Mouse (Mus musculus): ENCODE measurements around the gene Lrrc75b. TPM values are rescaled to one million over a fixed set of nuclear protein-coding genes. Genes with fewer than 3 reads are reported as not detected.
"Not testable (repeated sequence)": the region's sequence is repeated elsewhere in the genome, so short reads cannot be mapped to it uniquely, and the experiment has no call there.

Gene Lrrc75b
- total RNA-seq, 2 experiments from 2014 or later, result 1.5 TPM

DNA sequence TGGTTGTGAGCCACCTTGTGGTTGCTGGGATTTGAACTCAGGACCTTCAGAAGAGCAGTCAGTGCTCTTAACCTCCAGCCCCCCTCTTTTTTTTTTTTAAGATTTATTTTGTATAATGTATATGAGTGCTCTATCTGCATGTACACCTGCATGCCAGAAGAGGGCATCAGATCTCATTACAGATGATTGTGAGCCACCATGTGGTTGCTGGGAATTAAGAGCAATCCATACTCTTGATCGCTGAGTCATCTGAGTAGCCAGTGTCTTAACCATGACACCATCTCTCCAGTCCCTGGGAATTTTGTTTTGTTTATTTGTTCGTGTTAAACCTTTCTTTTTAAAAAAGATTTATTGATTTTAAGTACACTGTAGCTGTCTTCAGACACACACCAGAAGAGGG is 6.6 kb upstream of the Lrrc75b start:
- DNase-seq, result not testable (repeated sequence)

DNA sequence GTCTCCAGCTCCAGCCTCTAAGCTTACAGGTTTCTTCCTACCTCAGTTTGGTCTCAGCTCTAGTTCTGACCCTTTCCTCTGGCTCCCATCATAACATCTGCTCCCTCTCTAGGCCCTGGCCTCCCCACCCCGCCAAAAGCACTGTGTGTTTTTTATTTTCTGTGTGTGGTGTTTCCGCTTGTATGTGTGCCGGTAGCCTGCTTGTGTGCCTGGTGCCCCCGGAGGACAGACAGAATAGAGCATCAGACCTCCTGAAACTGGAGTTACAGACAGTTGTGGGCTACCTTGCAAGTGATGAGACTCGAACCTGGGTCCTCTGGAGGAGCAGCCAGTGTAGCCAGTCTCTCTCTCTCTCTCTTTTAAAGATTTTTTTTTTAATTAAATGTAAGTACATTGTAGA is 6.2 kb upstream of the Lrrc75b start:
- no peak for DNase-seq

DNA sequence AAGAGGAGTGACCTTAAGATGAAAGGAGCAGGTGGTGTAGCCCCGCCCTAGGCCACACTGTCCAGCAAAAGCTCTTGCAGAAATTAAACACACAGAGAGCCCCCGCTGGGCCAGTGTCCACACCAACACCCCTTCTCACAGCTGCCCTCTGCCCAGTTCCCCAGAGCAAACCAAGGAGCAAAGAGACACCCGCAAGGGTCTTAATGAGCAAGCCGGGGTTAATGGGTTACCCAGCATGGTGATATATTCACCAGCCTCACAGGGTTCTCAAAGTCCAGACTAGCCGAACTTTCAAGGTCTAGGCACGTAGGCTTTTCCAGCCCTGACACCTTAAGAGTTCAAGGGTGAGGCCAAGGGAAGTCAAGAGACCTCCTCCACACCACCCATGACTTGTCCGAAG is 5.8 kb upstream of the Lrrc75b start:
- DNase-seq, result no peak

DNA sequence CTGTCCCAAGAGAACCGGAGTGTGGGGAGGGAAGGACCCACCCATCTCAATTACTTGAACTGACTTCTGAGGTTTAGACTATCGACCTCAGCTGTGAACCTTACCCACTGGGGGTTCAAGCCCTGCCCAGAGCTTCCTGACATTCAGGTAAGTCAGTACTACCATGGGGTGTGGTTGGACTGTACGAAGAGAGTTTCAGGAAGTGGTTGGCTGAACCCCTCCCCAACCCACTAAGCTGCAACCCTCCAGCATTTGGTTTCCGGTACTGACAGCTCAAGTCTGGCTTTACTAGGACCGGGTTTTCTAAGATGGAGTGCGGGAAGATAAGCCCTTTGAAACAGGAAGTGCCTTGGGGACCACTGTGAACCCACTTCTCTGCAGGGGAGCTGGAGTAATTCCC is 5.3 kb upstream of the Lrrc75b start:
- DNase-seq, result no peak

DNA sequence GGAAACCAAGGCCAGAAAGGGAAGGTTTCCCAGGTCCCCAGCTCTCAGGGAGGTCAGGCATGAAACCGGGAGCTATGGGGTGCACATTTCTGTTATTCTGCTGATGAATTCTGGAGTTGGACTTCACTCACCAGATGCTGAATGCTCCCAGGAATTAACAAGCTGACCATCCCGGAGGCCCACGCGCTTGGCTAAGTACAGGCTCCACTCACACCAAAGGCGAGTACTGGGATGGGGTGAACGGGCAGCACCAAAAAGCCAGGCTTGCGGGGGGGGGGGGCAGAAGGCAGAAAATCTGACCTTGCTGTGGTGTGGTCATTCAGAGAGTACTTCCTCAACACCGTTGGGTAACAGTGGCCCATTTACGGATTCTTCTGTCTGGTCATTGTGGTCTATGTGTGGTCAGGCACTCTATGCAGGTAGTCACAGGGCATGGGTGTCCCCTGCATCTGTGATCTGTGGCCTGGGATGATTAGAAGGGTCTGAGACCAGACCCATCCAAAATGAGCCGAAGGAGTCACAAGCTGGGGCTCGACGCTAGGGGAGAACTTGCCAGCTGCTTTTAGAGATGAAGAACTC is 4.6 kb upstream of the Lrrc75b start:
- no peak for DNase-seq

DNA sequence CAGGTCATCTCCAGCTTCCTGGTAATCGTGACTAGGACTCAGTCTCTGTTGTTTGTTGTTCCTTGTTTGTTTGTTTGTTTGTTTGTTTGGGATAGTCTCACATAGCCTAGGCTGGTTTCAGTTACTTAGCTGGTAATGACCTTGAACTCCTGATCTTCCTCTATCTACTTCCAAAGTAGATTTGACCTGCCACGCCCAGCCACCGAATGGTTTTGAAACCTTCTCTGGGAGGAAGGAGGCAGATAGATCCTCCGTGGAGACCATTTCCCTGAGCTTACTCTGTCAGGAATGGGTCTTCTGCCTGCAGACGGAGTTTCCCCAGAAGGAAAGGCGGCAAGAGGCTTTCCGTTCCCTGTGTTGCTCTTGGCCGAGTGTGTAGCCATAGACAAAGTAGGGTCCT is 2.5 kb upstream of the Lrrc75b start:
- DNase-seq, result no peak

DNA sequence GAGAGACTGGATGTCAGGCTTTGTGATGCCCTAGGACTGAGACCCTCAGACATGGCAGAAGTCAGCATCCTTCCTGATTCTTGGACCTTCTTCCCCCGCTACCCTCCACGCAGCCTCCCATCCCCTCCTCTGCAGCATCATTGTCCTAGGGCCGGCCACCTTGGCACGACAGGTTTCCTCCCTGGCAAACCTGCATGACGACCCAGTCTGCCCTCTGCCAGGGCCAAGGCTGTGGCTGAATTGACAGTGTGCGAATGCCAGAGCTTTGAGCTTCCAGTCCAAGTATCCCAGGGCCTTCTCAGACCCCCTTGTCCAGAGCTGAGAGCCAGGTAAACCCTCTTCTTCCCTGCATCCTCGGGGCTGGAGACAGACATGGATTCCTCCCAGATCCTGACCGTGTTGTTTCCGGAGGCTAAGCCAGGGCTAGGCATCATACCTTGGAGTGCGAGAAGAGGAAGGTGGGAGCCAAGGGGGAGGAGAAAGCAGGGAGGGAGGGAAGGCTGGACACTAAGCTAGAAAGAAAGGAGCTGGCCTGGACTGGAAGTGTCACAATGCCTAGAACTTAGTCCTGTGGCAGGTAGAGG is 1.0 kb upstream of the Lrrc75b start, which contains the start of gene Ggt1:
Gene Ggt1, plus strand, starts transcription at position 534 of the 584 bp plus-strand sequence.
- DNase-seq, result no peak

DNA sequence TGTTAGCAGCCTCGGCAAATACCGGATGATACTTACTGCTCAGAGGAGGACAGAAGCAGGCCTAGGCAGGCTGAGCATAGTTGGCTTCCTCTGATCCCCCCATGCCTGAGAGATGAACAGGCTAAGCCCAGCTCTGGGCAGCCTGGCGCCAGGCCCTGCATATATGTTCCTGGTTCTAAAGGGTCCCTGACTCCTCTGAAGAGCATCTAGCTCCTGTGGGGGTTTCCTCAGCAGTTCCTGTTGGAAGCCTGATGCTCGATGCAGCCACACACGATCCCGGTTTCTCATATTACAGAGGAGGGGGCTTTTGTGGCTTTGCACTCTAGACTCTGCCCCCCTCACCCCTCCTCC is 394 bp upstream of the Lrrc75b start:
- DNase-seq, result no peak

DNA sequence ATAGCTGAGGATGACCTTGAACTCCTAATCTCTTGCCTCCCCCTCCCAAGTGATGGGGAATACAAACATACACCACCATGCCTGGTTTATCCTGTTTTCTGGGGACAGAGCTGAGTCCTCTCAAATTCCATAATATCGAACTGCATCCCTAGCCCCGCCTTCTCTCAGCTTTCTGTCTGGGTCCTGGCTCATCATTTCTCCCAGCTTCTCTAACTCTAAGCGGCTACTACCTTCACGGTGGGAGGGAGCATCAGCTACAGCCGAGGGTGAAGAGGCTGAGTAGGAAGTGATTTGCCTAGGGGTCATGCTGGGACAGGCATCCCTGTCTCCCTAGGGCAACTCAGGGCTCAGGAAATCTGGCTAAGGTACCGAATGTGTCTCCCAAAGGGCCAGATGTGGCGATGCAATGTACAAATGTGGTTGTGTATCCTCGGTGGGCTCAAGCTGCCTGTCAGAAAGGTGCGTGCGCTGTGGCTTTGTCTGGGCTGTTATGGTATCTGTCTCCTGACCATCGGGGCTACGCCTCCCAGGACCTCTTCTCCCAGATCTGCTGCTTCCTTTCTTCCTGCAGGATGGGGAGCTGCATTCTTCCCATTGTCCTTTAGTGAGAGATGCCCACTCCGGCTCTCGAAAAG is 972 bp downstream of the Lrrc75b start:
- DNase-seq, result no peak

DNA sequence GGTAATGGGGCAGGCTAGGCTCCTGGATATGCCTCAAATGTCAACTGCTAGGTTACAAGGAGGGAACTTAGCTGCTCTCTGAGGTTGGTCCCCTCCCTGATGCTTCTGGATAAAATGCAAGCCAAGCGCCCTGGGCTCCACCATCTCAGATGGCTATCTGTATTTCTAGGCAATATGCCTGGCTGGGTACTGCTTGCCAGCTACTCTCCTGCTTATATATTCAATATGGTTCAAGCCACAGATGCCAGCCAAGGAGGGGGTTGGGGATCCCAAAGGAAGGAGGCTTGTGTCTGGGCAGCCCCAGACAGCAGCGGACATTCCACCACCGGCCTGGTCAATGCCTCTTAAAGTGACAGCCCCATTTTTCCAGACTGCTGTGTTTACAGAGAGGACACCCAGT is 1.6 kb downstream of the Lrrc75b start:
- no peak for DNase-seq

DNA sequence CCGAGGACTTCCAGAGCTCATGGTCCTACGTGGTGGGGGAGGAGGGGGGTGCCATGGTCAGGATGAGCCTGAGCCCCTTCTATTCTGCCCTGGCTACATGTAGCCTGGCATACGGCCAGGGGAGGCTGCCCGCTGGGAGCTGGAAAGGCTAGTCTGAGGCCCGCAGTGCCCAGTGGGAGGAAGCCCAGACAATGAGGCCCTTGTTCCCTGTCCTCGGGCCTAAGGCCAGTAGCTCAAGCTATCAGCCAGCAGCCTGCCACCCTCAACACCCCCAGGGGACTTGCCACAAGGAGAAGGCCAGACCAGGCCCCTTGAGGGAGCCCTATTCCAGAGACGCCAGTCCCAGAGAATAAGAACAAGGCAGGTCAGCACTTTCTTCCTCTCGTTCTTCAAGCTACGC is 4.1 kb downstream of the Lrrc75b start:
- DNase-seq, result peak; percentile 46

DNA sequence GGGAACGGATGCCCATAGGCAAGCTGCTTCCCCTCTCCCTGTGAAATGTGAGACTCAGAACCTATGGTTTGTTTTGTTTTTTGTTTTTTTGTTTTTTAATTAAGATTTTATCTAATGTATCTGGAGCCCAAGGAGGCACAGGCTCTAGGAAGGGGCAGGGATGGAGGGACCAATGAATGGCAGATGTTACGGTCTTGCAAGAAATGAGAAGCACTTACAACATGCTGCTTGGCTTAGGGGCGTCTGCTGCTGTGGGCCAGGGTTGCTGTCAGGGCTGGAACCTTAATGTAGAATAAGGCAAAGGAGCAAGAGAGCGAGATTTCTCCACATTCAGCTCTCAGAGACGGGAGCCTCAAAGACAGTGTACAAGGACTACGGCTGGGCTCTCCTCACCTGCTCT is 4.6 kb downstream of the Lrrc75b start:
- no peak for DNase-seq

DNA sequence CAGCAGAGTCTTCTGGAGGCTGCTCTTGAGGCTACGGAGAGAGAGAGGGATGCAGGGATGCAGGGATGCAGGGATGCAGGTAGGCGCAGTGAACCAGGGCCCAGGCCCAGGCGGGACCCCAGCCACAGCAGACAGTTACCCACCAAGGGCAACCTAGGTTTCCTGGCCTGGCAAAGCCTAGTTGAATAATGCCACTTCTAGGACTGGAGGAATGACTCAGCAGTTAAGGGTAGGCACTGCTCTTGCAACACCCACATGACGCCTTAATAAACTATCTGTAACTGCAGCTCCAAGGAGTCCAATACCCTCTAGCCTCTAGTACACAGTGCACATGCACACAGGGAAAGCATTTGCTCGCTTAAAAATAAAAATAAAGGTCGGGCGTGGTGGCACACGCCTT is 6.0 kb downstream of the Lrrc75b start:
- DNase-seq, result no peak

DNA sequence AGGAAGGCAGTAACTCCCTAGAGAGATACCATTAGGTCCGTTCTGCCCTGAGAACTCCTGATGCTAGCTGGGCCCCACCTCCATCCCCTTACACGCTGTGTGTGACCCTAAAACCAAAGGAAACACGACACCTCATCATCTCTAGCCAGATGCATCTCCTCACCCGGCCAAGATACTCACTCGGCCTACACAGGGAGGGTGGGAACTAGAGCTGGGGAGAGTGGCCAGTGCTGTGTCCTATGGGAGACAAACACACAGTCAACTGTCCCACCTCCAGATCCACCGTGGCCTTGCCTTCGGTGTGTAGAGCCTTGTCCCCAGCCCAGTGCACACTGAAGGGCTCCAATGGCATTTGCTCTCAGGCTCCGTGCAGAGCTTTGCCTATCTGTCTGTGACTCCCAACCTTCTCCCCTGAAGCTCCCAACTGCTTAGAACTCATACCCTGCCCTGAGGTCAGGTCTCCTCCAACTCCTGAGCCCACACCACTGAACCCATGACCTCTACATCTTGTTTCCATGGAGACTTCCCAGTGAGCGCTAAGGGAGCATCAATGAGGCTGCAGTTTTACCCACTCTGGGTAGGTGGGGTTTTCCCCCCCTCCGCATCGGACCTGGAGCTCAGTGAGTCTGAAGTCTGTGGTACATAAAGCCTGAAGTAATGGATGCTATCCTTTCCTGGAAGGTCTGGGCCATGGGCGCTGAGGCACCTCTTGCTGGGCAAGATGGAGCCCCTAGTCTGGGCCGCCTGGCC is 7.3 kb downstream of the Lrrc75b start:
- no peak for DNase-seq

DNA sequence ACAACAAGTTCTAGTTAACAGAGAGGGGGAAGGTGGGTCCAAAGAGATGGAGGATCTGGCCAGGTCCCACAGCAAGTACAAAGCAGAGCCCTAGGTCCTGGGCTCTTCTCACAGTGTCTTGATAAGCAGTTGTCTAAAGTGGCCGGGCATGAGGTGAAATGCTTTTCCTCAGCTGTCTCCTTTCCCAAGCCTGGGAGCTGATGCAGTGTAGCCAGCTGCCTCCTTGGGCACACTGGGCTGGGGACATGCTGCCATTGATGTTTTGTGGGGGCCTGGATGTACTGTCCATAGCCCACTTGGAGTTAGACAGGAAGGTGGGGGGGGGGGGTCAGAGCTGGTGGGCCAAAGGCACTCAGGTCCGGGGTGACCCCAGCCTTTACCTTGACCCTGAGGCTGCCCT is 8.0 kb downstream of the Lrrc75b start:
- DNase-seq, result no peak

DNA sequence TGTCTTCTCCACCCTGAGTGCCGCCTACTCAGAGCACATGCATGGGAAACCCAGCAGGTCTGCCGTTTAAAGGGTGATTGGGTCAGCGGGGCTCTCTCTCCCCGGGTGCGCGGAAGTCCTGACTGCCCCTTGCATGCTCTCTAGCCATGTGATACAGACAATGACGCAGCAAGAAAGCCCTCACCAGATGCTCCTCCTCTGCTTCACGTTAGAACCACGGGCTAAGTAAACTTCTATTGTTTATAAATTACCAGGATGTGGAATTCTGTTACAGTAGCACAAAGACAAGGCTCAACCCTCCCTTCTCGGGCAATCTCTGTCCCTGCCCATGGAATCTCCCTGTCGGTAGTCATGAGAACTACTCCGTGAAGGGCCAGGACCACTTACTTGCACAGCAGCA is 9.0 kb downstream of the Lrrc75b start:
- DNase-seq, result no peak

DNA sequence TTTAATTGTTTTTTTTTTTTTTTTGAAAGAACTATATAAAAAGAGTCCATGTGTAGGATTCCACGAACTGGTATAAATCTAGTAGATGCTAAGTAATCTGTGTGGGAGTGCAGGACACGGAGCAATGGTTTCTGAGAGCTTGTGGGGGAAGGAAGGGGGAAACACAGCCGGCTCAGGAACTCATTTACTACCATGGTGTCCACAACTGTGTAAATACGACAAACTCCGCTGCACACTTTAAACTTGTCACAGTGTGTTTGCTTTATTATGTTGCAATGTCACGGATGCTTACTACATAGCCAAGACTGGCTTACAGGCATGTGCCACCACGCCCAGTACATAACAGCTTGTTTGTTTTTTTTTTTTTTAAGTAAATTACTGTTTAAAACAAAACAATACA is 10.2 kb downstream of the Lrrc75b start:
- no peak for DNase-seq

DNA sequence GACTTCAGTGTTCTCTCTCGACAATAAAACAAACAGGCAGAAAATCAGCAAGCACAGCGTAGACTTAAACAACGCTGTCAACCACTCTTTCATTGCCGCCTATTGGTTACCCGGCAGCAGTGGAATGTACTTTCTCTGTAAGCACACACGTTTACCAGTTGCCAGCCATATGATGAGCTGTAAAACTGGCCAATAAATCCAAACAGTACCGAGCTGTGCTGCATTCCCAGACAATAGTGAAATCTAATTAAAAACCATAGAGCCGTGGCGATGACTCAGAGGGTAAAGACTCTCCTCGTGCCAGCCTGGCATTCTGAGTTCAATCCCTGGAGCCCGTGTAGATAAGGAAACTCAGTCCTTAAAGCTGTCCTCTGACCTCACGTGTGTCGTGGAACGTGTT is 11.6 kb downstream of the Lrrc75b start:
- DNase-seq, result no peak

DNA sequence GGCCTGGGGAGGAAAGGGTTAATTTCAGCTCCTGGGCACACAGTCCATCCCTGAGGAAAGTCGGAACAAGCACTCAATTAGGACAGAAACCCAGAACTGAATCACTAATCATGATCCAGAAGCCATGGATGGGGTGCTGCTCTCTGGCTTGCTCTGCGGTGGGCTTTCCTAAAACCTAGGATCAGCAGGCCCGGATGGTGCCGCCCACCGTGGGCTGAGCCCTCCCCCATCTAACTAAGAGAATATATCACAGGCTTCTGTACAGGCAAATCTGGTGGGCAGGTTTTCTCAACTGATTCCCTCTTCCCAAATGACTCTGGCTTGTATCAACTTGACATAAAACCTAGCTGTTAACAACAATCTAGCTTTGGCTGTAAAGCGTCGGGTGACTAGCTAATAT is 12.2 kb downstream of the Lrrc75b start:
- no peak for DNase-seq

DNA sequence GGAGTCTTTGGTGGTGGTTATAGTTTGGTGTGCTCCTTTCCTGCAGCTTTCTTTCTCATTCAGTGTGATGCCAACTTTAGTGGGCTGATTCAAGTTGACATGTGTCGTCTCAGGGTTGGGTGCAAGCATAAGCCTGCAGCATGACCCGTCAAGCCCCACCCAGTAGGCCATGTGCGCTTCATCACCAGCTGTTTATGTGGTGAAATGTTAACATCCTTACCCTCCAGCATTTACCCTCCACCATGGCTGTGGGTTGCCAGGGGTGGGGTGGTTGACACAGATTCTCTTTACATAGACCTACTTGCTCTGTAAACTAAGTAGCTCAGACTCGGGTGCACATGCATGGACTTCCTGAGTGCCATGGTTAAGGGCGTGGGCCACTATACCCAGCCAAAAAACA is 24.0 kb downstream of the Lrrc75b start:
- DNase-seq, result no peak

DNA sequence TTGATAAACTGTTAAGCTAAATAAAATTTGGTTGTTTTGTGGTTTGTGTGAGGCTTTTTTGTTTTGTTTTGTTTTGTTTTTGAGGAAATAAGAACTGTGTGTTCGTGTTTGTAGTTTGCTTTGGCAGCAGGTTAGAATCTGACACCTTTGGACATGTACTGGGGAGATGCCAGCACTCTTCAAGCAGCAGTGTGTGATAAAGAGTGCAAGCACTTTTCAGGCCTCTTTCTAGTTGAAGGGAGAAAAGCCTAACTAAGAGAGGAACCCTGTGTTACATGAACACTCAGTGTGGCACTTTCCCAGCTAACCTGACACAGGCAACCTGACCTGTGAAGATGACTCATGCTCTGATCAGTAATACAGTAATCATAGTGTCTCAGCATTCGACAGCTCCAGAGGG is 24.7 kb downstream of the Lrrc75b start:
- no peak for DNase-seq

DNA sequence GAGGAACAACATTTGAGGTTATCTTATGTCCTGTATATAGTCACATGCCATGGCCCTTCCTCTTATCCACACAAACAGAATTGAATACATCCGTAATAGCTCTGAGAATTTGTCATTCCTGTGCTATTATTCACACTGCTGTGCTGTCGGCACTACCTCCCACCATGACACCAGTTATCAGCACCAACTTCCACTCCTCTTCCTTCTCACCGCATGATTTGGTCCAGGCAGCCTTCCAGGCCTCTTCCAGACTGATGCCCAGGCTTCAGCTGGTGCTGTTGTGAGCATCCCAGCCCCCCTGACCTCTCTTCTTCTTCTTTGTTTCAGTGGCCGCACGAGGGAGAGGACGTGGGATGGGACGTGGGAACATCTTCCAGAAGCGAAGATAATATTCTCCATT is 25.2 kb downstream of the Lrrc75b start:
- DNase-seq, result peak; percentile 35

DNA sequence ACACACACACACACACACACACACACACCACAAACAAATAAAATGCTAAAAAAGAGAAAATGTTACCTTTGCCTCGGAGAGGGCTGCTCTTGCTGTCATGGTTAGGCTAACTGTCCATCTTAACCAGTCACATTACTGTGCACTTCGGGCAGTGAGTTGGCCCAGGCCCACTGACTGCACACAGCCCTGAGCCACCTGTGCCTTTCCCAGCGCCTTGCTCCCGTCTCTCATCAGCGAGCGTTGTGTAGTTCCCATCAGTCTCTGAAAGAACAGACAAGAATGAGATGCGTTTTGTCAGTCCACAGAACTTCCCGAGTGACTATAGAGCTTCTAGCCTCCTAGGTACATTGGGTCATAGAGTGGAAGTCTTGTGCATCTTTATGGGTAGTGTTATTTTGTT is 25.9 kb downstream of the Lrrc75b start:
- no peak for DNase-seq

DNA sequence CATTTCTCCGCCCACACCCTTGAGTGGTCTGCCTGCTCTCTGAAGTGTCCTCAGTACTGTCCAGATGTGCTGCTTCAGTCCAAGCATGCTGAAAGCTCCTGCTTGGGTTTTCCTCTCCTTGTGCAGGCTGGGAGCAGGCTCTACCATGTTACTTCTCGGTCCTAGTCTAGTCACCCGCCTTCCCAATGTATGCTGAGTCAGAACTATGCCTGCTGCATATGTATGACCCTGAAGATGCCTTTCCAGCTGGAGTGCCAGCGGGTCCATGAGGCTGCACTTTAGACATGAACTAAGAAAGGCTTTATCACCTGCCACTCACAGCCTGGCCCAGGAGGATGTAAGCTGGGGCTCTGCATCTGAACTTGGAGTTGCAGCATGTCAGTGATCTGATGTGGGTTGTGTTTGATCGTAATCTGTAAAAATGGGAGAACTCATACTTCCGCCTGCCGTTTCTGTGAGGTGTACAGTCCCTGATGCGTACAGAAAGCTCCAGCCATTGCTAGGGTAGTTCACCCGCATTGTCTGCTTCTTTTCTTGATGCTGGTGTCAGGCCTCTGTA is 28.5 kb downstream of the Lrrc75b start:
- DNase-seq, result no peak

Data from heart, postnatal 4 days (tissue).